Mouse (Mus musculus): ENCODE data around the gene Rbm4.

DNA sequence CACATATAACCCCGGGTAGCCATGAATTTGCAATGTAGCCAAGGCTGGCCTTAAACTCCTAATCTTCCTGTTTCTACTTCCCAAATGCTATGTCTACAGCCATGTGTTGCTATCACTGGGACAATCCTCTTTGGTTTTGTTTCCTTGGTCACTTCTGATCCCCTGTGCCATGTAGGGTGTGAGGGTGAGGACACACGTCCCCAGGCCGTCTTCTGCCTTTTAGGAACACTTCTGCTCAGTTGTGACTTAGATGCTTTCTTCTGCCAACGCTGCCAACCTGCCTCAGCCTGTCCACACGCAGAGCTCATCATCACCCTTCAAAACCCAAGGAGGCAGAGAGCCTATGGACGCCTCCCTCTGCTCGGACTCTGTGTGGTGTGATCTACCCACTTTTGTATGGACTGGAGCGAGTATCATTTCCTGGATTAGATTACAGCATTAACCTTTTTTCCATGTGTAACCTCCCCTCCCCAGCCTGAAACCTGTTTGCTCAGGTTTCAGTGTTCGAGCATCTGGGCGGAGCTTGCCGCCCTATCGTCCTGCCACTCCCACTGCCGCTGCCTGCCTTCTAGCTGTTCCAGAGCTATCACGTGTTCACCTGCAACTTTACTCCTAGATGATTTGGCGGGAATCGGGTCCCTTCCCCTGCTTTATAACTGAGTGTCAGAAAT lies 34.9 kb upstream of the Rbm4 start:
- TF ChIP-seq CTCF (IDR thresholded peaks at IDR 0.05; ENCODE audit: insufficient read depth, low read depth, low read length) (no peak), POLR2A (IDR thresholded peaks at IDR 0.05; ENCODE audit: insufficient read depth, low read depth, low read length) (no peak)
